Mouse (Mus musculus): ENCODE results near the gene Gm21981. TPM values are rescaled to one million over a fixed set of nuclear protein-coding genes. Genes with fewer than 3 reads are reported as not detected.

Gene Gm21981
- polyA plus RNA-seq, 1 experiment: 0.20 TPM

DNA sequence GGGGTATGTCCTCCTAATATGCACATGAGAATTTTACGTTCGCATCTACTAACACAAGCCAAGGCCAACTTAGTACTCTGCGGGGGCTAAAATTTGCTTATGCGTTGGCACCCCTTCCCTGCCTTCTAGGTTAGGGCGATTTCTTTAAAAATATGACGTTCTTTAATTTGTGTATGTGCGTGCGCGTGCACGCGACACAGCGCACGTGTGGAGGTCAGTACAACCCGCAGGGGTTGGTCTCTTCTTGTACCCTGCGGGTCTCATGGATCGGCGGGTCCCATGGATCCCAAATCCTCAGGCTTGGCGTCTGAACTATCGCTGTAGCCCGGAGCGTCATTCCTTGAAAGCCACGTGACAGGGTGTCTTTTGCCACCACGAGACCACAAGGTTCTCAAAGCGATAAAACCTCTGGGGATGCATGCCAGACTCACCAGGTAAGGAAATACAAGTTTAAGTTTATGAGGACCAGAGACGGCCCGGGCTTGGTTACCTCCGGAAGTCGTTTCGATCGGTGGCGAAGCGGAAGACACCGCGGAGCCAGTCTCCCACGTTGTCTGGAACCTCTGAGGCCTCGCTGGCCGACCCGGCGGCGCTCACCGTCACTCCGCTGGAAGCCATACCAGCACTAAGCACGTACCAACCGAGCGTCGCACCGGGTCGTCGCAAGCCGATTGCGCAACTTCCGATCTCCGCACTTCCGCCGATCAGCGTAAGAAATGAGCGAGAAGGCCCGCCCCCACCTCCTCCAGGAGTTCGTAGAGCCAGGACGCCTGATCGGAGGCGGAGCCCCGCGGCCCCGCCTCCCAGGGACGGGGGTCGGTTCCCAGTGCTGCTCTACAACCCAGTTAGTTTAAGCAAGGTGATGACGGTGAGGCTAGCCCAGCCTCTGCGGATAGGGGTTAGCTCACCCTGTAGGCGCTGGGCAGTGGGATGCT lies 6.6 kb downstream of the Gm21981 start:
- under 1% methylated on average over 70 of the region's 70 CpGs for WGBS
- H3K27me3 ChIP-seq (ENCODE audit: control insufficient read depth, insufficient read depth, low read length): no peaks in the 10 kb centered on the region

DNA sequence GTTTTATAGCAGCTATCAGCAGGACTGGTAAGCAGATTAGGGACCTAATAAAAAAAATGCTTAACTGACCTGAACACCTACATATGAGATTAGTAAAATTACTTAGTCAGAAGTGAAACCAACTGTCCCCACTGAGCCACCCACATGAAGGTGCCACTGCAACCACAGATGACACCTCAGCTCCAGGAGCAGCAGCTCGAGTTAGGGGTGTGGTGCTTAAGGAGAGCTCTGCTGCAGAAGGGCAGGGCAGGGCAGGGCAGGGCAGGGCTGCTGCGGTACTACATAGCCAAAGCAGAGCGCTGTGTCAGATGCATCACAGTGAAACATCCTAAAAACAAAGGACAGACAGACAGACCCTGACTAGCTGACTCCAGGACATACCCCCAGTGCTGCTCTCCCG lies 11.4 kb downstream of the Gm21981 start:
- H3K4me3 ChIP-seq (ENCODE audit: low read depth, low read length): no peak overlapping the region
- no peak for TF ChIP-seq POLR2A (IDR thresholded peaks at IDR 0.05; ENCODE audit: low read depth, low read length)
- no peak for TF ChIP-seq CTCF (IDR thresholded peaks at IDR 0.05; ENCODE audit: extremely low read depth, insufficient read length, insufficient replicate concordance, low read depth, low read length)
- H3K27ac ChIP-seq (ENCODE audit: insufficient read depth, low read depth, low read length): no peak overlapping the region
- WGBS: 49% methylated on average over 4 of the region's 4 CpGs
- H3K36me3 ChIP-seq (ENCODE audit: control insufficient read depth, insufficient read depth, low read length): peaks cover 10% of the 10 kb centered on the region
- no peaks in the 10 kb centered on the region for H3K27me3 ChIP-seq (ENCODE audit: control insufficient read depth, insufficient read depth, low read length)
- H3K4me1 ChIP-seq (ENCODE audit: control insufficient read depth, insufficient read depth, insufficient read length, low read length): peaks cover 3% of the 10 kb centered on the region; the same call in 1 of the 2 replicates

More for the DNA sequence above, 6.6 kb downstream of the Gm21981 start:
- Histone ChIP-seq H3K4me1 (ENCODE audit: control insufficient read depth, insufficient read depth, insufficient read length, low read length) (peaks cover 6% of the 10 kb centered on the region), H3K27ac (ENCODE audit: insufficient read depth, low read depth, low read length) (peak overlapping the region; percentile 51; the same call in 1 of the 2 replicates), H3K4me3 (ENCODE audit: low read depth, low read length) (peak overlapping the region; percentile 82), H3K36me3 (ENCODE audit: control insufficient read depth, insufficient read depth, low read length) (peaks cover 1% of the 10 kb centered on the region; the same call in 1 of the 2 replicates)
- TF ChIP-seq CTCF (IDR thresholded peaks at IDR 0.05; ENCODE audit: extremely low read depth, insufficient read length, insufficient replicate concordance, low read depth, low read length) (no peak), POLR2A (IDR thresholded peaks at IDR 0.05; ENCODE audit: low read depth, low read length) (peak; percentile 76; the same call in 1 of the 2 replicates)

DNA sequence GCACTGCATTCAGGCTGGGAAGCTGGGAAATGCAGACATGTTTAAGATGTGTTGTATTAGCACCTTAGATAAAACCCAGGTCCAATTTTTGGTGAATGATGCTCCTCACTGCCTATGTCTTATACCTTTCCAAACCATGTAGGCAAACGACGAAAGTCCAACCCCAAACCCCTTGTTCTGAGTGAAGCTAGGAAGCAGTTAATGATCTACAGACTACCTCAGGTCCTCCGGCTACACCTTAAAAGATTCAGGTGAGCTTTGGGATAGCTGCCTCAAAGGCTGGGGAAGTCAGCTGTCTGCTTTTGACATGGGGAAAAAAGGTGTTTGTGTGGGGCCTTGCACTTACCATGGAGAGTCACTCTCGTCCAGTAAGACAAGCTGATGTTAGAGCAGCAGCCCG lies 15.6 kb downstream of the Gm21981 start:
- TF ChIP-seq CTCF (IDR thresholded peaks at IDR 0.05; ENCODE audit: extremely low read depth, insufficient read length, insufficient replicate concordance, low read depth, low read length) (no peak), POLR2A (IDR thresholded peaks at IDR 0.05; ENCODE audit: low read depth, low read length) (no peak)
- H3K27me3 ChIP-seq (ENCODE audit: control insufficient read depth, insufficient read depth, low read length): no peaks in the 10 kb centered on the region
- H3K4me3 ChIP-seq (ENCODE audit: low read depth, low read length): no peak overlapping the region
- H3K36me3 ChIP-seq (ENCODE audit: control insufficient read depth, insufficient read depth, low read length): peaks cover 12% of the 10 kb centered on the region
- no peaks in the 10 kb centered on the region for H3K4me1 ChIP-seq (ENCODE audit: control insufficient read depth, insufficient read depth, insufficient read length, low read length)
- H3K27ac ChIP-seq (ENCODE audit: insufficient read depth, low read depth, low read length): no peak overlapping the region
- 68% methylated on average over 5 of the region's 5 CpGs for WGBS

DNA sequence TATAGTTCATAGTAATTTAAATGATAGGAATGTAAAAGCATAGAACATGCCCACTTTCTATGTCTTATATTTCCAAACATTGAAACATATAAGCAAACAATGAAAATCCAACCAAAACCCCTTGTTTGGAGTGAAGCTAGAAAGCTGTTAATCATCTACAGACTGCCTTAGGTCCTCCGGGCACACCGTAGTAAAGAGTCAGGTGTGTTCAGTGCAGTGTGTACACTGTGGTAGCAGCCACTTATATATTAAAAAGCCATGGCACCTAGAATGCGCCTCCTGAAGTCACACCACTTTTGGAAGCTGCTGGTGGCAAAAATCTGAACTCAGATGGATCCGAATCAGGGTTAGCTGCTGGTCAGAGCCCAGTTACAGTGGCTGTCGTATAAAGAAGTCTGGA lies 16.0 kb downstream of the Gm21981 start:
- peaks cover 12% of the 10 kb centered on the region for H3K36me3 ChIP-seq (ENCODE audit: control insufficient read depth, insufficient read depth, low read length)
- no peaks in the 10 kb centered on the region for H3K27me3 ChIP-seq (ENCODE audit: control insufficient read depth, insufficient read depth, low read length)
- WGBS: 79% methylated on average over 5 of the region's 5 CpGs
- no peak overlapping the region for H3K27ac ChIP-seq (ENCODE audit: insufficient read depth, low read depth, low read length)
- no peak overlapping the region for H3K4me3 ChIP-seq (ENCODE audit: low read depth, low read length)
- no peaks in the 10 kb centered on the region for H3K4me1 ChIP-seq (ENCODE audit: control insufficient read depth, insufficient read depth, insufficient read length, low read length)
- no peak for TF ChIP-seq POLR2A (IDR thresholded peaks at IDR 0.05; ENCODE audit: low read depth, low read length)
- TF ChIP-seq CTCF (IDR thresholded peaks at IDR 0.05; ENCODE audit: extremely low read depth, insufficient read length, insufficient replicate concordance, low read depth, low read length): no peak

GRCm38 (mm10) chr17:47676581-47676980 lies 17.7 kb downstream of the Gm21981 start:
- Histone ChIP-seq H3K27ac (ENCODE audit: insufficient read depth, low read depth, low read length) (no peak overlapping the region), H3K36me3 (ENCODE audit: control insufficient read depth, insufficient read depth, low read length) (peaks cover 10% of the 10 kb centered on the region), H3K27me3 (ENCODE audit: control insufficient read depth, insufficient read depth, low read length) (no peaks in the 10 kb centered on the region), H3K4me1 (ENCODE audit: control insufficient read depth, insufficient read depth, insufficient read length, low read length) (no peaks in the 10 kb centered on the region), H3K4me3 (ENCODE audit: low read depth, low read length) (no peak overlapping the region)
- peak; percentile 53; the same call in 1 of the 2 replicates for TF ChIP-seq CTCF (IDR thresholded peaks at IDR 0.05; ENCODE audit: extremely low read depth, insufficient read length, insufficient replicate concordance, low read depth, low read length)
- no peak for TF ChIP-seq POLR2A (IDR thresholded peaks at IDR 0.05; ENCODE audit: low read depth, low read length)
- 34% methylated on average over 9 of the region's 9 CpGs for WGBS

DNA sequence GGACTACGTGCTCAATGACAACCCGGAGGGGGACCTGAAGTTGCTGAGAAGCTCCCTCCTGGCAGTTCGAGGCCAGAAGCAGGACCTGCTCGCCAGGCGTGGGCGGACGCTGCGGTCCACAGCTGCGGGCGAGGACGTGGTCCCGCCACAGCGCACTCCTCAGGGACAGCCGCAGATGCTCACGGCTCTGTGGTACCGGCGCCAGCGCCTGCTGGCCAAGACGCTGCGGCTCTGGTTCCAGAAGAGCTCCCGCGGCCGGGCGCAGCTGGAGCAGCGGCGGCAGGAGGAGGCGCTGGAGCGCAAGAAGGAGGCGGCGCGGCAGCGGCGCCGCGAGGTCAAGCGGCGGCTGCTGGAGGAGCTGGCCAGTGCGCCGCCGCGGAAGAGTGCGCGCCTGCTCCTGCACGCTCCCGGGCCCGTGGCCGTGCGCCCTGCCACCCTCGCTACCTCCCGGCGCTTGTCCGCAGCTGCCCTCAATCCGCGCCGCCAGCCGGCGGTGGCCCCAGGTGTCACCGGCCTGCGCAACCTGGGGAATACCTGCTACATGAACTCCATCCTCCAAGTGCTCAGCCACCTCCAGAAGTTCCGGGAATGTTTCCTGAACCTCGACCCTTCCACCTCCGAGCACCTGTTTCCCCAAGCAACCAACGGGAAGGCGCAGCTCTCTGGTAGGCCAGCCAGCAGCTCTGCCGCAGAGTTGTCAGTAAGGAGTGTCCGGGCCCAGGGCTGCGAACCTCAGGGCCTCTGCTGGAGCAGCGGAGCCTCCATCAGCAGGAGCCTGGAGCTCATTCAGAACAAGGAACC lies 21.7 kb downstream of the Gm21981 start:
- Histone ChIP-seq H3K4me1 (ENCODE audit: control insufficient read depth, insufficient read depth, insufficient read length, low read length) (no peaks in the 10 kb centered on the region), H3K27ac (ENCODE audit: insufficient read depth, low read depth, low read length) (no peak overlapping the region), H3K36me3 (ENCODE audit: control insufficient read depth, insufficient read depth, low read length) (peaks cover 3% of the 10 kb centered on the region; the same call in 1 of the 2 replicates), H3K4me3 (ENCODE audit: low read depth, low read length) (peak overlapping the region; percentile 48), H3K27me3 (ENCODE audit: control insufficient read depth, insufficient read depth, low read length) (no peaks in the 10 kb centered on the region)
- no peak for TF ChIP-seq POLR2A (IDR thresholded peaks at IDR 0.05; ENCODE audit: low read depth, low read length)
- TF ChIP-seq CTCF (IDR thresholded peaks at IDR 0.05; ENCODE audit: extremely low read depth, insufficient read length, insufficient replicate concordance, low read depth, low read length): no peak
- 59% methylated on average over 68 of the region's 68 CpGs for WGBS

- Histone ChIP-seq H3K4me3 (ENCODE audit: low read depth, low read length) (peak overlapping the region; percentile 48), H3K27ac (ENCODE audit: insufficient read depth, low read depth, low read length) (no peak overlapping the region), H3K36me3 (ENCODE audit: control insufficient read depth, insufficient read depth, low read length) (peaks cover 3% of the 10 kb centered on the region; the same call in 1 of the 2 replicates), H3K27me3 (ENCODE audit: control insufficient read depth, insufficient read depth, low read length) (no peaks in the 10 kb centered on the region), H3K4me1 (ENCODE audit: control insufficient read depth, insufficient read depth, insufficient read length, low read length) (no peaks in the 10 kb centered on the region)
- TF ChIP-seq POLR2A (IDR thresholded peaks at IDR 0.05; ENCODE audit: low read depth, low read length): no peak
- no peak for TF ChIP-seq CTCF (IDR thresholded peaks at IDR 0.05; ENCODE audit: extremely low read depth, insufficient read length, insufficient replicate concordance, low read depth, low read length)
- 79% methylated on average over 14 of the region's 14 CpGs for WGBS
Observed at GRCm38 (mm10) chr17:47671988-47672310, 22.3 kb downstream of the Gm21981 start.

All from small intestine, adult 2 months (tissue).